Mouse (Mus musculus) liver, embryonic 14.5 days (tissue): ENCODE measurements around the gene Atp6v0a4.

Source experiments
- CTCF ChIP-seq: IDR thresholded peaks from 2 replicates; pipeline ENCODE4 v1.5.1; 2016; ENCODE audit warnings: antibody characterized with exemption, low read depth, control low read depth
- EP300 ChIP-seq: IDR thresholded peaks from 2 replicates; pipeline ENCODE4 v1.6.1; 2016; ENCODE audit warnings: antibody characterized with exemption, low read depth

GRCm38 (mm10) chr6:38124207-38124835 lies at the start of gene Atp6v0a4:
- no peak for TF ChIP-seq EP300
- no peak for TF ChIP-seq CTCF
